Mouse (Mus musculus) cerebellum, adult 9-11 months (tissue): Measurements from ENCODE around the gene H2afy2.

Experiments used
- DNase-seq: peaks from one replicate; pipeline ENCODE4 v3.0.0; 2022

H2afy2 gene

GRCm38 (mm10) chr10:61720331-61720730 is 63.6 kb downstream of the H2afy2 start:
- no peak for DNase-seq

GRCm38 (mm10) chr10:61717406-61718296 is 66.3 kb downstream of the H2afy2 start:
- DNase-seq: no peak

GRCm38 (mm10) chr10:61715996-61716864 is 67.7 kb downstream of the H2afy2 start:
- DNase-seq: no peak

- DNase-seq: no peak
Measured at GRCm38 (mm10) chr10:61715462-61715837, 68.5 kb downstream of the H2afy2 start.

GRCm38 (mm10) chr10:61714771-61715461 is 69.0 kb downstream of the H2afy2 start, which contains the start of gene Aifm2:
Aifm2 (plus strand) TSS chr10:61715263.
- peak; percentile 54 for DNase-seq

- no peak for DNase-seq
Measured at GRCm38 (mm10) chr10:61714146-61714545, 69.8 kb downstream of the H2afy2 start.

- no peak for DNase-seq
Measured at GRCm38 (mm10) chr10:61713601-61714000, 70.3 kb downstream of the H2afy2 start.

GRCm38 (mm10) chr10:61706412-61707375 is 77.3 kb downstream of the H2afy2 start:
- no peak for DNase-seq

GRCm38 (mm10) chr10:61704663-61705062 is 79.3 kb downstream of the H2afy2 start:
- no peak for DNase-seq

- DNase-seq: peak; percentile 50
Measured at GRCm38 (mm10) chr10:61697028-61697427, 86.9 kb downstream of the H2afy2 start.

GRCm38 (mm10) chr10:61696560-61696823 is 87.5 kb downstream of the H2afy2 start:
- peak; percentile 46 for DNase-seq

GRCm38 (mm10) chr10:61695703-61696559 is 88.0 kb downstream of the H2afy2 start:
- no peak for DNase-seq

GRCm38 (mm10) chr10:61694870-61695670 is 88.9 kb downstream of the H2afy2 start, which contains the start of gene Tysnd1:
Tysnd1 (plus strand) TSS chr10:61695514.
- DNase-seq: peak; percentile 97

- DNase-seq: no peak
Measured at GRCm38 (mm10) chr10:61693563-61693962, 90.4 kb downstream of the H2afy2 start.

- DNase-seq: no peak
Measured at GRCm38 (mm10) chr10:61689405-61689804, 94.5 kb downstream of the H2afy2 start.
